Mouse (Mus musculus): ENCODE data around the gene 4921539E11Rik.

DNA sequence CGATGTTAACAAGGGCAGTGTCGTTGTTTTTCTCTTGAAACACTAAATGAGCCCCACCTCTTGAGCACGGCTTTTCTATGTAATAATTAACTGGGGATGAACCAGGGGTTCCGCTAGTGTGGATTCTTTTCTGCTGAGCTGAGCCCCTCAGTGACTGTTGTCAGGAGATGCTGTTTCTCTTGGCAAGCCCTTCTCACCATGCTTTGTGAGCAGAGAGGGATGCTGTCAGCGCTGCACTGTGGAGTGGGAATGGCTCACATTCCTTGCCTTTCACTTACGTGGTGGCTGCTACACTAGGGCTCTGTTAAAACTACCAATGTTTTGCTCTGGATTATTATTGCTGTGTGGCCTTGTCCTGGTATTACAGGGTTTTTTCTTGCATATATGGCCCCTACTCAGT, 38.7 kb upstream of the 4921539E11Rik start:
- no peak for TF ChIP-seq HCFC1 (IDR thresholded peaks at IDR 0.05; ENCODE audit: borderline replicate concordance, insufficient read depth, low read length)
- no peak for TF ChIP-seq MAFK (IDR thresholded peaks at IDR 0.05; ENCODE audit: insufficient read depth, low read depth, low read length)
- TF ChIP-seq ZNF384 (IDR thresholded peaks at IDR 0.05; ENCODE audit: low read depth, low read length), result no peak

Measured in ES-E14 (cell line).